Mouse (Mus musculus) embryo, embryonic 11.5 days (tissue): ENCODE results near the gene Rnf5.

ENCODE experiments used
- DNase-seq: peaks from one replicate; pipeline ENCODE4 v3.0.0-alpha.2; 2012; ENCODE audit warnings: low read depth, low spot score

Rnf5 gene

DNA sequence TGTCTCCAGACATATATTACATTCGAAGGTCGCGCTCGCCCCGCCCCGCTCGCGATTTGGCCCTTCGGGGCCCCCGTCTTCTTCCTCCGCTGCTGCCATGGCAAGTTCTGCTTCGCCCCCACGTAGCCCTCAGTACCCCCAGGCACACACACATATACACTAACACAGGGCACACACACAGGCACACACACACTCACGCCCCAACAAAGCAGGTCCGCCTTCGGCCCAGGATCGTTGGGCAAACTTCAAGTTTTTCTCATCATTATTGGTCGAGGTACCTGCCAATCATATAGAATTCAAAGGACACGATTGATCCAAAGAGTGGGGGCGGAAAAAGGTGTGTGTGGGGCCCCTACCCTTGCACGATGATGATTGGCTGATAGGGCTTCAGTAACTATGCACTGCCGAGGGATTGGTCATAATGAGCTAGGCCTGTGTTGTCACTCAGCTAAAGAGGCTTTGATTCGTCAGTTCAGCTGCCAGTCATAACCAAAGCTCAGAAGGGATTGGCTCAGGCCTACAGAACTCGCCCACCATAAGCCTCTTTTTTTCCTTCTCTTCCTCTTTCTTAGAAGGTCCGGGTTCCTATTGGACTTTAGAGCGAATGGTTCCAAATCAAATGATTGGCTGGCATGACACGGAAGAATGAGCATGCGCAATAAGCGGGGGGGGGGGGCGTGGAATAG lies at the start of gene Rnf5:
Gene Rnf5 (minus strand): TSS at position 316 of the 686 bp plus-strand sequence.
- DNase-seq = peak; percentile 98

DNA sequence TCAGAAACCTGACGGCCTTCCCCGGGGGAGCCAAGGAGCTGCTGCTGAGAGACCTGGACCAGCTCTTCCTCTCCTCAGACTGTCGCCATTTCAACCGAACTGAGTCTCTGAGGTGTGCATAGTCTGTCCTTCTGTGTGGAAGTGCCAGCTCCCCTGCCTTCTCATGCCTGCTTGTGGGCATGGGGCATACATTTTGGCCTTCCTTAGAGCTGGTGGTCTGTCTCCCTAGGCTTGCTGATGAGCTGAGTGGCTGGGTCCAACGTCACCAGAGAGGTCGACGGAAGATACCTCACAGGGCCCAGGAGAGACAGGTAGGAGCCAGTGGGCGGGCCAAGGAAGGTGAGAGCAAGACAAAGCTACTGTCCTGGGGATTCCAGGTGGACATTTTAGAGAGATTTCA lies 49.5 kb upstream of the Rnf5 start:
- no peak for DNase-seq

DNA sequence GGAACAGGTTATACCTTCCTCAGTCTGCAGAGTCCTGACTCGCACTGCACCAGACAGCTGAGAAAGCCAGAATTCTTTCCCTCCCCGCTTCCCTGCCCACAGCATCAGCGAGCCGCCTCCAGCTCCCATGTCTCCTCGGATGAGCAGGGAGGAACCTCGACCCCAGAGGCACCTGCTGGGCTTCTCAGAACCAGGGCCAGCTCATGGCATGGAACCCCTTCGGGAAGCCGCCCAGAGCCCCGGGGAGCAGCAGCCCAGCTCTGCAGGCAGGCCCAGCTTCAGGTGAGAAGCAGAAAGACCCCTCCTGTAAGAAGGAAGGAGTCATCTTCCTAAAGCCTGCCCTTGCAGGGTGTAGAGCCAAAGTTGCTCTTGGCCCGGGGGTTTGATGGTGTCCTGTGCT lies 49.1 kb upstream of the Rnf5 start:
- DNase-seq = no peak

DNA sequence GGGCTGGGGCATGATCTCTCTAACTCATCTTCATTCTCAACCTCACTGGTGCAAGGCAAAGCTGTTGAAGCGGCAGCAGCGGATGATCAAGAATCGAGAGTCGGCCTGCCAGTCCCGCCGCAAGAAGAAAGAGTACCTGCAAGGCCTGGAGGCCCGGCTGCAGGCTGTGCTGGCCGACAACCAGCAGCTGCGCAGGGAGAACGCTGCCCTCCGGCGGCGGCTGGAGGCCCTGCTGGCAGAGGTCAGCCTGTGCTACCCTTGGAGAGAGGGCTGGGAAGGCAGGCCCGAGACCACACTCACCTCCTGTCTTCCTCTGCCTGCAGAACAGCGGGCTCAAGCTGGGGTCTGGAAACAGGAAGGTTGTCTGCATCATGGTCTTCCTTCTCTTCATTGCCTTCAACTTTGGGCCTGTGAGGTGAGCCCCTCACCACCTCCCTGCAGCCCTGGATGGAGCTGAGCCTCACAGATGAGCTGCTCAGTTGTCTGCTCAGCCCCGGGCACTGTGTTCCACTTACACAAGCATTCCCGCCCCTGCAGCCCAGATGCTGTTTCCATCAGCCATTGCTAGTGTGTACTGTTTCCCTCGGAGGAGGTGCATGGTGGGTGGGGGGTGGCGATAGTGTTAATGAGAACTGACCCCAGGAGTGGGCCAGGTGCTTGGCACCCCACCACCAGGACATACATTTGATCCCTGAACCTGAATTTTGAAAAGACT lies 48.2 kb upstream of the Rnf5 start:
- DNase-seq = no peak

DNA sequence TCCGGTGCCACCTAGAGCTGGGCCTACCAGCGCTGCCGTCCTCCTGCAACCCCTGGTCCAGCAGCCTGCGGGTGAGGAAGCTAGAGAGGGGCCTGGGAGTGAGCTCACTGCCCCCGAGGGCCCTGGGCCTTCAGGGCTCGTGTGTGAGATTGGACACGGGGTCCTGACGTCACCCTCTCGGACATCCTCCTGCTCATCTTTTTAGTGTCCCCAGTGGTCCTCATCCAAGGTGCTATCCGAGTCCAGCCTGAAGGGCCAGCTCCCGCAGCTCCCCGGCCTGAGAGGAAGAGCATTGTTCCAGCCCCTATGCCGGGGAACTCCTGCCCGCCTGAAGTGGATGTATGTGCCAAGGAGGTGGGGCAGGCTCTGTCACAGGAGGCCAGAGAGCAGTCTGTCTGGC lies 47.3 kb upstream of the Rnf5 start:
- no peak for DNase-seq

DNA sequence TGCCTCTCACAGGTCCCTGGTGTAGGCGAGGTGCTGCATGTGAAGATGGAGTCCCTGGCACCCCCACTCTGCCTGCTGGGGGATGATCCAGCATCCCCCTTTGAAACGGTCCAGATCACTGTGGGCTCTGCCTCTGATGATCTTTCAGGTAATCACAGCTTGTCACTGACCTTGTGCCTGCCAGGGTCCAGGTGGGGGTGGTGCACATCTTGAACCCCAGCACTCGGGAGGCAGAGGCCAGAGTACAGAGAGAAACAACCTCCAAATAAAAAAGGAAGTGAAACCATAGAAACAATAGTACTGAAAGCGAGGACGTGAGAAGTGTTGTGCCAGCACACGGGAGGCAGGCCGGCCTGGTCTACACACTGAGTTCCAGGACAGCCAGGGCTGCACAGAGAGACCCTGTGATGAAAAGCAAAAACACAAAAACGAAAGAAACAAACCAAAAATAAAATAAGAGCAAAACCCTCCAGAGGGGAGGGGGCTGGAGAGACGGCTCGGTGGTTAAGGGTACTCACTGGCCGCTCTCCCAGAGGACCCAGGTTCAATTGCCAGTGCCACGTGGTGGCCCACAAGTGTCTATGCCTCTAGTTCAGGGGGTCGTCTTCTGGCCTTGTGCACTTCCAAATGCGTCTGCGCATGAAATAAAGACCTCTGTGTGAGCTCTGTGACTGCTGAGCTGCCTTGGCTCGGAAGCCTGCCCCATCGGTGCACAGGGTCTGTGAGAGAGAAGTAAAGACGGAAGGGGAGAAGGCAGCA lies 45.8 kb upstream of the Rnf5 start:
- DNase-seq = no peak

DNA sequence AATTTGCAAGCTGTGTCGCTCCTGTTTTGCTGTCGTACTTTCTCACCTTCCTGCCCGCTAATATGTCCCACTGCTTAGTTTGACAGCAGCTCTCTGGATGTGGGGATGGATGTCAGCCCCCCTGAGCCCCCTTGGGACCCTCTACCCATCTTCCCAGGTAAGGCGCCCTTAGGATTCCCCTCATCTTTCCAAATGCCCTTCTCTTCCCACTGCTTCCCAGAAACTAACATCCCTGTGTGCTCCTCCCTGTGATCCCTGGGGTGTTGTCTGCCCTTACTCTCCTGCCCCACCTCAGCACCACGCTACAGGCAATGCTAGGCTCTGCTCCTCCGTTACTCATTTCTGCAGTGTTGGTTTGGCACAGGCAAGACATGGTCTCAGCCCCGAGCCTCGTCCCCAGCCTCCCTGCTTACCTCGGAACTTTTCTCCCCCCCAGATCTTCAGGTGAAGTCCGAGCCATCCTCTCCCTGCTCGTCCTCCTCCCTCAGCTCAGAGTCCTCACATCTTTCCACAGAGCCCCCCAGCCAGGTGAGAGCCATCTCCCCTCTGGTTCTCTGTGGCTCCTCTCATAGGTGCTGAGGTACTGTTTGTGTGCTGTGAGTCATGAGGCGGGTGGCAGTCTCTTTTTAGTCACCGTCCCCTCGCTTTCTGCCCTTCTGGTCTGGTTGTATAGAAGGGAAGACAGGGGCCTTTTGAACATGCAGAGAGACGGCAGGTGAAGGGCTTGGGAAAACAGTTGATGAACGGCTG lies 44.8 kb upstream of the Rnf5 start:
- DNase-seq = no peak

DNA sequence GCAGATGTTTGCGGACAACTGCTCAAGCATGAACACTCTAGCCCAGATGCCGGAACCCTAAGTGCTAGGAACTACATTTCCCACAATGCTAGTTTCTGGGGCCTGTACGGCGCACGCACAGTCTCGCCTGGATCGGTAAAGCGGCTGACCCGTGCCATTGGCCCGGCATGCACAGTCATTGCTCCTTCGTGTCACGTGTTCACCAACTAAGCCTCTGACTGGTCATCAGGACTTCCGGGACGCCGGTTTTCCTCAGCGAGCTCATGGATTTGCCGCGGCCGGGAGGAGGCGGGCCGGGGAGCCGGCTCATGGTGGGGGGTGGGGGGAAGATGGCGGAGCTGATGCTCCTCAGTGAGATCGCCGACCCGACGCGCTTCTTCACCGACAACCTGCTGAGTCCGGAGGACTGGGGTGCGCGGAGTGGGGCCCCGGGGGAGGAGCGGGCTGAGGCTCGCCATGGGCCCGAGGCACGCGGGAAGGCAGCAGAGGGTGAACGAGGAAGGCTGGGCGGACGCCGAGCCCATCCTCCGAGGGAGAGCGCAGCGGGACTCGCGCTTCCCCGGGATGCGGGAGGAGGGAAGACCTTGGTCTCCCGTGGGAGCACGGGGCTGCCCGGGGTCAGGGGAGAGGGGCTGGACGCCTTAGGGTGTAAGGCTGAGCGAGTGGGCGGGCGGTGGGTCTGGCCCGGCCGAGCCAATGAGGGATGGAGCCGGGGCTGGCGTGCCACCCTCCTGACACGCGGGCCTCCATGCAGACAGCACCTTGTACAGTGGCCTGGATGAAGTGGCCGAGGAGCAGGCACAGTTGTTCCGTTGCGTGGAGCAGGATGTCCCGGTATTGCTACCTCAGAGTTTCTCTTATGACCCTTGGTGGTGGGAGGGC lies 43.7 kb upstream of the Rnf5 start, which contains the start of gene Atf6b:
Gene Atf6b (plus strand): TSS at position 241 of the 882 bp plus-strand sequence.
- peak; percentile 94 for DNase-seq

DNA sequence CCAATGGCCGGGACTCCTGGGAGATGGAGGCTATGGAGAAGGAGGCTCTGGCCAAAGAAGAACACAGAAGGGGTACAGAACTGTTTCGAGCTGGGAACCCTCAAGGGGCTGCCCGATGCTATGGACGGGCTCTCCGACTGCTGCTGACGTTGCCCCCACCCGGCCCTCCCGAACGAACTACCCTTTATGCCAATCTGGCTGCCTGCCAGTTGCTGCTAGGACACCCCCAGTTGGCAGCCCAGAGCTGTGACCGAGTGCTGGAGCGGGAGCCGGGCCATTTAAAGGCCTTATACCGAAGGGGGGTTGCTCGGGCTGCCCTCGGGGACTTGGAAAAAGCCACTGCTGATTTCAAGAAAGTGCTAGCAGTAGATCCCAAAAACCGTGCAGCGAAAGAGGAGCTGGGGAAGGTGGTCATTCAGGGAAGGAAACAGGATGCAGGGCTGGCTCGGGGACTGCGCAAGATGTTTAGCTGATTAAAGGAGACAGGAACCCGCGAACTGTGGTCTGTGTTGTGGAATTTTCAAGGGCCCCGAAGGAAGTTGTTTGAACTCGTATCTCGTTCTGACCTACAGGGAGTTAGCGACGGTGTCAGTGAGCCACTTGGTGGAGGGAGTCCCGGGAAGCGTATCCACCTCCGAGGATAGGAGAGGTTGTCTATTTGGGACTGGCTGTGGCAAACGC lies 42.5 kb upstream of the Rnf5 start:
- no peak for DNase-seq

DNA sequence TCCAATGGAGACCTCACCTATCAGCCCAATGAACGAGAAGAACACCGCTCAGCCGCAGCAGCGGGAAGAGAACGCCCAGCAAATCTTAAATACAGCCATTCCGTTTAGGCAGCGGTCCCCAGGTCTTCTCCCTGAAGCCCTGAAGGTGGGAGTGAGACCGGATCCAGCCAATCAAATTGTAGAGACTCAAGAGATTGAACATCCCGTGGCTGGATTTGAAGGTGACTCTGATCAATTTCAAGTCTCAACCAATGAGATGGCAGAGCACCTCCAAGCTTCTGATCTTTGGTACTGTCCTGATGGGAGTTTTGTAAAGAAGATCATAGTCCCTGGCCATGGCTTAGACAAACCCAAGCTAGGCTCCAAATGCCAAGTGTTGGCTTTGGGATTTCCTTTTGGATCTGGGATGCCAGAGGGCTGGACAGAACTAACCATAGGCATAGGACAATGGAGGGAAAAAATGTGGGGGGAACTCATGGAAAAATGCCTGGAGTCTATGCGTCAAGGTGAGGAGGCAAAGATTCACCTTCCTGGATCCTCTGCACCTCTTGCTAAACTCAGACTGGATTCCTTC lies 41.9 kb upstream of the Rnf5 start:
- no peak for DNase-seq

DNA sequence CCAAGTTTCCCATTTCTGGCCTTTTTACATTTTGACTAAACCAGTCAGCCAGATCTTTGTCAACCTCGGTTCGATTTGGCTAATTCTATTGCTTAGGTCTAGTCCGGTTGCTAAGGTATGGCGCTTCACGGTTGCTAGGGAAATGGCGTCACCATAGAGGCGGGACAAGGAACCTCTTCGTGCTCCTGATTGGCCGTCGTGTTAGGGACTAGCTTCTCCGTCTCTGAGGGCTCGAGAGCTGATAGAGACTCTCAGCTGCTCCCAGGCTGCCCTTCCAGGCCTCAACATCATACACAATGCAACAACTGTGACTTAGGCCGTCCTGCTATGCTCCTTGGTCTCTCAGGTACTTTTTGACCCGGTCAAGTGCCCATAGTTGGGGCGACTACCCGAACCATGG lies 41.1 kb upstream of the Rnf5 start, which contains the start of gene Fkbpl:
Gene Fkbpl (plus strand): TSS at position 157 of the 400 bp plus-strand sequence.
- peak; percentile 94 for DNase-seq

DNA sequence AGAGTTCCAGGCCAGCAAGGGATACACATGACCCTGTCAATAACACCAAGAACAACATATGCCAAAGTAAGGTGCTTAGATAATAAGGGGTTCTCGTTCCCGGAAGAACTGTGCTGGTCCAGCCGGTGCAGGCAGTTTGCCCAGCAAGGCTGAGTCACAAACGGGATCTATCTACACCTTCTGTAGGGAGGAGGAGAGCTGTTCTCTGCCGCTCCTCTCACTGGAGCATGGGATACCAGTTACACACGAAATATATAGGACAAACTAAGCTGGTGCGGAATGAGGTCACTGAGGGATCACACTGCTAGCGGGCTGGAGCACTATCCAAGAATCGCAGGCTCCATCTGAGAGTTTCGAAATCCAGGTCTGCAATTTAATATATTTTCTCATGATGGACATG lies 40.5 kb upstream of the Rnf5 start:
- DNase-seq = no peak

DNA sequence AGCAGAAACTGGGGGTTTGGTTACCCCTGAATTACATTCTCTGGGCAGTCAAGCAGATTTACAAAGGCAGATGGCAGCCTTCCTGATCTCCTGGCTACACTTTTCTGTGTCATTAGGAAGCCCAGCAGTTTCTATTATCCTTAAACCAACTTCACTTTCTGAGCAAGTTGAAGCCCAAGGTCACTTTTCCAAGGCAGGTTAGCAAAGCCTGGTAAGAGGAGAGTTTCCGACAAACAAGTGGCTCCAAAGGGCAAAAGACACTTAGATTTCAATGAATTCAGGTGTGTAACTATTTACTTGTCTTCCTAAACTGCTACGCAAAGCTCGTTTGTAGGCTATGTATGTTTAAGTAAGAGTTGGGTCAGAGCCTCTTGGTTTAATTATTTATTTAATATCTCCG lies 39.9 kb upstream of the Rnf5 start:
- no peak for DNase-seq

DNA sequence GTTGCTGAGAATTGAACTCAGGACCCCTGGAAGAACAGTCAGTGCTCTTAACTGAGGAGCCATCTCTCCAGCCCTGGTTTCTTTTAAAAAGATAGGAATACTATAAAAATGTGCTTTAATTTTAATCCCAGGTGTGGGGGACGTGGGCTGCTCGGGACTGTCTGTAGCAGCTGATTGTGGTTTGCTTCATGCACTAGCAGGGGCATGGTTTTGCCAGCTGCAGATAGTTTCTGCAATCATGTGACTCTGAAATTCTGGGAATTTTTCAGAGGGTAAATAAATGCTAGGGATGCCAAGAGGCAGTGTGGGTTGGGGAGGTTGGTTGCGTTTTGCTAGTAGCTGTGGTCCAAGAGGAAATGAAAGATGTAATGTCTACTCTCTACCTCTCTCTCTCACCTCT lies 38.5 kb upstream of the Rnf5 start:
- no peak for DNase-seq

DNA sequence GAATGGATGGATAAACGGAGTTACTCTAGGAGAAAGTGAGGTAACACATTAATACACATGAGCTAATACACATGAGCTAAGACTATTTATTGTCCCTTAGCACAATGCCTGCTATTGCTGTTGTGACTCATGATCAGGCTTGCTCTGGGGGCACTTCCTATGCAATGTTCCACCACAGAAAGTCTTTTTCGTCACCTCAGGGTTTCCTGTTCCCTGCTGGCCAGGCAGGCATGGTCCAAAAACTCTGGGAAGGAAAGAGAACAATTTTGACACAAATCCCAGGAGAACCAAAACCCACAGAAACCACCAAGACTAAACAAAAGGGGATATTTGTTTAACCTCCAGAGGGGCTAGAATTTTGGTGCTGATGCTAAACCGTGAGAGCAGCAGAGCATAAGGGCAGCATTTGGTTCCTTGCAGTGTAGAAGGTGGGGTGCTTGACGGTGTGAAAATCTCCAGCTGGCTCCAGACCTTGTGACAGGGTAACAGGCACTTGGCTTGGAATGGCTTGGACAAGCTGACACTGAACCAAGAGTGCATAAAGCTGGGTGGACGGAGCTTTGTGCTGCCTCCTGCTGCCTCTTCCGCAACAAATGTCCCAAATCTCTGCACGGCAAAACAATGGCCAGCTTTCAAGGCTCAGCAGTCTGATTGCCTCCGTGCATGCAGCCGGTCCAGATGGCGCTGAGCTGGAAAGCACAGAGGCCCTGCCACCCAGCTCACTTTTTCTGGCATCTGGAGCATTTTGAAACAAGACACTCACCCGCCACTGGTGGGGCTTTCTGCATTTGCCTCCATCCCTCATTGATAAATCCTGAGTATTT lies 37.5 kb upstream of the Rnf5 start:
- DNase-seq = no peak

DNA sequence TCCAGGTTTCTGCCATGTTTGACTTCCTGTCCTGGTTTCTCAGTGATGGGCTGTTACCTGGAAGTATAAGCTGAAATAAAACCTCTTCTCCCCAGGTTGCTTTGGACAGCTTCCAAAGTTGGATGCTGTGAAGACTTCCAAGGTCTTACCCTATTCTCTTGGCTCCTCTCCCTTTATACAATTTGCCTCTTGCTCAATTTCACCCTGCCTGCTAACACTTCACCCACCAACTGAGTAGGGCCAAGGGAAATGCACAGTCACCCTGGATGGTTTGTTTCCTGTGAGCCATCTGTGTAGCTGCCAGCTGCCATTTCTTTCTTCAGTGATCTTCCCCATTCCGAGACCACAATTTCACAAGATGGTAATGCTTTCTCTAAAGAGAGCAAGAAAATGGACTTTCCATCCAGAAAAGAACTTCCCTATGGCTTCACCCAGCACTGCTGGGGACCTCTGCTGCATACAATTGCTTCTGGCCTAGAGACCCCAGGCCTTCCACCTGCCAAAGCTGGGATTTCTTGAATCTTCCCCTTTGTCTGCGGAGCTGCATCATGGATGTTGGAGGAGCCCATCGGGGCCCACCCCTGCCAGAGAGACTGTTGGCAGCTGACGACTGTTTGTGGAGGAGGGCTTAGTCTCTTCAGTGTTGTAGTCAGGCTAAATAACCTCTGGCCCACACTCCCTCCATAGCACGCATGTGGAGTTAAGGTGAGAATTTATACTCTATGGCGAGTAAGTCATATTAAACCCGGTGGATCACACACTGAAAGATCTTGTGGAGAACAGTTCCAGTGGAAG lies 36.2 kb upstream of the Rnf5 start:
- DNase-seq = no peak

DNA sequence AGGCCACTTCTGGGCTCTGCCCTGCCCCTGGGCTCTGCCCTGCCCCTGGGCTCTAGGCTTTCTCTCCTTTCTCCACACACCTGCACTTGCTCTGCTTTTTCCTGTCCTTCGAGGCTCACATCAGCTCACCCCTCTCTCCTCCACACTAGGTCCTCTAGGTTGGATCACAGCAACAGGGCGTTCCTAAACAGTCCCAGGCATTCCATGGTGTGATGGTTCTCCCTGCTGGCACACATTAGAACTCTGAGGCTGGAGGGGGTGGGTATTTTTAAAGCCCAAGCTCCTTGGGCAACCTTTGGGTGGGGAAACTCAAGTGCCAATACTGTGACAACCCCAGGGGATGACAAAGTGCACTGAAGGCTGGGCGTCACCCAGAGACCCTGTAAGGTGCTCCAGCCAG lies 34.0 kb upstream of the Rnf5 start:
- DNase-seq = no peak

DNA sequence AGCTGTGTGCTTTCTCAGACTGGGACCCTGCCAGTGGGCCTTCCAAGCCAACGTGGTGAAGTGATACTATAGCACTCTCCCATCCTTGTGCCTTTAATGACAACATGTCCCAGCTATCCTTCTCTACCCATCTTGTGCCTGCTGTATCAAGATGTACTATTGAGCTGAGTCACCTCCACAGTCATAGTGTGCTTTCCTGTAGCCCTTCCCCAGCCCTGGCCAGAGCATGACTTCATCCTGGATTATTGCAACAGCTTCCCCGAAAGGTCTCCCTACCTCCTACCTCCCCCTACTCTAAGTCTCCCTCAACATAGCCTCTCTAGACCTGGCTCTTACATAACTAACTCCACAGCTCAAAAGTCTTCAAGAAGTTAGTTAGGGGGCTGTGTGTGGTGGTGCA lies 32.2 kb upstream of the Rnf5 start:
- DNase-seq = no peak
